Mouse (Mus musculus) megakaryocyte, embryonic 14.5 days (primary cell): ENCODE measurements around the gene Pdzrn3. TPM values are rescaled to one million over a fixed set of nuclear protein-coding genes. Genes with fewer than 3 reads are reported as not detected.

Experiments used
- H3K27me3 ChIP-seq: replicated peaks from 2 replicates; pipeline ENCODE3; 2012; ENCODE audit warnings: inconsistent platforms
- H3K36me3 ChIP-seq: replicated peaks from 2 replicates; pipeline ENCODE3; 2012; ENCODE audit warnings: low read length, inconsistent platforms, mixed read lengths
- H3K4me1 ChIP-seq: 2 replicates; pipeline ENCODE4 v1.6.1; 2012; ENCODE audit warnings: inconsistent platforms
- H3K4me3 ChIP-seq: replicated peaks from 2 replicates; pipeline ENCODE3; 2012; ENCODE audit warnings: moderate library complexity, mild to moderate bottlenecking, inconsistent platforms
- H3K9me3 ChIP-seq: 2 replicates; pipeline ENCODE4 v1.6.1; 2012; ENCODE audit warnings: inconsistent platforms
- FLI1 ChIP-seq: IDR thresholded peaks from 2 replicates; pipeline ENCODE4 v1.6.1; 2012; ENCODE audit warnings: low read length, inconsistent platforms, mixed read lengths
- GATA1 ChIP-seq: IDR thresholded peaks from 3 replicates; pipeline ENCODE4 v1.6.1; 2012; ENCODE audit warnings: mixed read lengths, low read length, inconsistent platforms, borderline replicate concordance
- polyA plus RNA-seq: library from polyadenylated mRNA; stranded (reverse); fragments of >175 nt; gene quantifications from 2 replicates; pipeline ENCODE4 v1.2.3, GENCODE M21; 2012; ENCODE audit warnings: low replicate concordance; ENCODE audit not compliant: insufficient read depth

Pdzrn3 gene
- polyA plus RNA-seq, 1 experiment = not detected

DNA sequence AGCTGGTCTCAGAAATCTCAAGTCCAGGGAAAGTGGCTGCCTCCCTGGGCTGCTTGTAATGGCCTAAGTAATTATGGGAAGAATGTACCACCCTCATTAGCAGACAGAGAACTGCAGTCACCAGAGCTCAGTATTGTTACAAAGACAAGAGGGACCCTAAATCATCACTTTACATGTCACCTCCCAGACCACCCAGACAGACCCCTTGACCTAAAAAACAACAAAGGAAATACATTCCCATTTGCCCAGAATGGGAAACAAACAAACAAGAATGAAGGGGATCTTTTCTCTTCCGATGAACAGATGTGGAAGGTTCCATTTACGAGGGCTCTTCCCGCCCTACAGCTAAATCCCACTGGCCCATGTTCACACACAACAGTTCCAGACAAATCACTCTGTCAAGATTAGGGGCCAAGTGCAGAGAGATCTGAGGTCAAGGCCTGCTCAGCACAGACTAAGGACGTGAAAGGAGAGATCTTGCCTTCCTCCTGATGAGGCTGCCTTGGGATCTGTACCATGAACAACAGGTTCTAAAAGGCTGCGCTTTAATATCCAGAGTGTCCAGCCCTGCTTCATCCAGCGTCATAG, 93.2 kb downstream of the Pdzrn3 start:
- Histone ChIP-seq H3K9me3 (no peaks in the 10 kb centered on the region), H3K4me1 (no peaks in the 10 kb centered on the region), H3K36me3 (no peaks in the 10 kb centered on the region), H3K27me3 (no peaks in the 10 kb centered on the region), H3K4me3 (no peak overlapping the region)
- no peak for TF ChIP-seq GATA1
- no peak for TF ChIP-seq FLI1

GRCm38 (mm10) chr6:101283891-101284290, 93.8 kb downstream of the Pdzrn3 start:
- TF ChIP-seq GATA1 = no peak
- no peak for TF ChIP-seq FLI1
- H3K9me3 ChIP-seq = no peaks in the 10 kb centered on the region
- H3K4me3 ChIP-seq = no peak overlapping the region
- no peaks in the 10 kb centered on the region for H3K27me3 ChIP-seq
- H3K36me3 ChIP-seq = no peaks in the 10 kb centered on the region
- H3K4me1 ChIP-seq = no peaks in the 10 kb centered on the region

DNA sequence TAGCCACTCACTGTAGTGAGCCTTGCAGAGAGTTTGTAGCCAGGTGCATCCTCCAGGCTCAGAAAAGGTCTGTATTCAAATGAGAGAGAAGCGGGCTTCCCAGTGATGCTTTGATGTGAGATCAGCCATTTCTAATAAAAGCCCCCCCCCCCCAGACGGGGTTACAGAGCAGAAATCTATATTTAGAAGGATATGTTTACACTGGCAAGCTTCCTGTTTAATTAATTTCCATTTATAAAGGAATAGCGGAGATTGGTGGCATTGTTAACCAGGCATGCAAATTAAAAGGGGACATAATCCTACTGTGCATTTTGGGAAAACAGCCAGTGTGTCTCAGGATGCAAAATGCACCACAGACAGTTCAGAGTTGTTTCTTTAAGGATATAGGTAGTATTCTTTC, 96.1 kb downstream of the Pdzrn3 start:
- no peak for TF ChIP-seq FLI1
- no peak for TF ChIP-seq GATA1
- no peaks in the 10 kb centered on the region for H3K36me3 ChIP-seq
- no peaks in the 10 kb centered on the region for H3K27me3 ChIP-seq
- H3K9me3 ChIP-seq = 0 out of 2 replicates have a peak, but pooled peaks cover 3% of the 10 kb centered on the region
- H3K4me3 ChIP-seq = no peak overlapping the region
- H3K4me1 ChIP-seq = no peaks in the 10 kb centered on the region

GRCm38 (mm10) chr6:101280811-101281218, 96.9 kb downstream of the Pdzrn3 start:
- Histone ChIP-seq H3K27me3 (no peaks in the 10 kb centered on the region), H3K4me1 (no peaks in the 10 kb centered on the region), H3K9me3 (0 out of 2 replicates have a peak, but pooled peaks cover 3% of the 10 kb centered on the region), H3K36me3 (no peaks in the 10 kb centered on the region), H3K4me3 (no peak overlapping the region)
- TF ChIP-seq FLI1 = no peak
- TF ChIP-seq GATA1 = no peak

DNA sequence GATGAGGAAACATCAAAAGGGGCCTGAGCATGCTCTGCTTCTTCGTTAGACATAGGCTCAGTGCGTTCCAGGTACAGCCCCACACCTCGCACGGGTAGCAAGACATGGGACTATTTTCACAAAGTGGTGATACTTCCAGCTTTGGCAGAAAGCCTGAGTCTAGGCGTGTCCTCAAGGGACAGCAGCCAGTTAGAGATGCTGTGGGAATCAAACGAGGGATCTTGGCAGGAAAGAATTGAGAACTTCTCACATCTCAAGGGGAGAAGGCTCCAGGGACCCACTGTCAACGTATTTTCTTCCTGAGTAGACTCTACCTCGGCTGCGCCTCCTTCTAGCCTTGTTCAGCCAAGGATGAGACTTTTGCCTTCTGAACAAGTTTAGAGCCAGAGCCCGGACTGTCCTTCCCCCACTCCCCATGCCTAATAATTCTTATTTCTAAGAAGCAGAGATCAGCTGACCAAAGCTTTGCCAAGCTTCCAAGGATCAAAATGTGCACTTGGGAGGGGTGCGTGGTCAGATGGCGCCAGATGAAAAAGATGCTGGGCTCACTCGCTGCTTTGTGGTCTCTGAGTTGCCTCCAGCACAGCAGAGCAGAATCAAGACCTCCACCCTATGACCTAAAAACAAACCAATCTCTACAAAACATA, 99.3 kb downstream of the Pdzrn3 start:
- TF ChIP-seq GATA1 (no peak), FLI1 (no peak)
- H3K36me3 ChIP-seq = no peaks in the 10 kb centered on the region
- no peaks in the 10 kb centered on the region for H3K27me3 ChIP-seq
- H3K4me3 ChIP-seq = no peak overlapping the region
- H3K9me3 ChIP-seq = 0 out of 2 replicates have a peak, but pooled peaks cover 3% of the 10 kb centered on the region
- no peaks in the 10 kb centered on the region for H3K4me1 ChIP-seq

- Histone ChIP-seq H3K9me3 (0 out of 2 replicates have a peak, but pooled peaks cover 3% of the 10 kb centered on the region), H3K4me1 (no peaks in the 10 kb centered on the region), H3K27me3 (no peaks in the 10 kb centered on the region), H3K4me3 (no peak overlapping the region), H3K36me3 (no peaks in the 10 kb centered on the region)
- TF ChIP-seq GATA1 = no peak
- TF ChIP-seq FLI1 = no peak
Observed at GRCm38 (mm10) chr6:101276261-101276660, 101.4 kb downstream of the Pdzrn3 start.

DNA sequence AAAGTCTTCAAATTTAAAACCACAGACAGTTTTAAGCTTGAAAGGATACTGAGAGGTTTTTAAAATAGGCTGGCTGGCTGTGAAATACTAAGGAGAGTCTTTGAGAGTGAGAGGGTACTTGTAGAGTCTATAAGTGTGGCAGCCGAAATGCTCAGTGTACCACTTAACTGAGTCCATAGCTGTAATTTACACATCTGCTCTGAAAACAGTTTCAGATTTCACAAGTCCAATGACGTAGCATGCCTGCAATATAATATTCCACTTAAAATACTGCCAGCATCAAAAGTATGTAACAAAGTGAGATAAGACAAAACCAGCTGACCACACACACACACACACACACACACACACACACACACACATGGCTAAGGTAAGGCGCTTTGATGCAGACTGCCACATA, 101.9 kb downstream of the Pdzrn3 start:
- no peaks in the 10 kb centered on the region for H3K27me3 ChIP-seq
- H3K36me3 ChIP-seq = no peaks in the 10 kb centered on the region
- H3K9me3 ChIP-seq = 0 out of 2 replicates have a peak, but pooled peaks cover 3% of the 10 kb centered on the region
- no peak for TF ChIP-seq GATA1
- TF ChIP-seq FLI1 = no peak
- no peaks in the 10 kb centered on the region for H3K4me1 ChIP-seq
- H3K4me3 ChIP-seq = no peak overlapping the region

- Histone ChIP-seq H3K4me1 (no peaks in the 10 kb centered on the region), H3K36me3 (no peaks in the 10 kb centered on the region), H3K4me3 (no peak overlapping the region), H3K9me3 (0 out of 2 replicates have a peak, but pooled peaks cover 3% of the 10 kb centered on the region), H3K27me3 (no peaks in the 10 kb centered on the region)
- no peak for TF ChIP-seq FLI1
- TF ChIP-seq GATA1 = no peak
Observed at GRCm38 (mm10) chr6:101274846-101275245, 102.9 kb downstream of the Pdzrn3 start.

DNA sequence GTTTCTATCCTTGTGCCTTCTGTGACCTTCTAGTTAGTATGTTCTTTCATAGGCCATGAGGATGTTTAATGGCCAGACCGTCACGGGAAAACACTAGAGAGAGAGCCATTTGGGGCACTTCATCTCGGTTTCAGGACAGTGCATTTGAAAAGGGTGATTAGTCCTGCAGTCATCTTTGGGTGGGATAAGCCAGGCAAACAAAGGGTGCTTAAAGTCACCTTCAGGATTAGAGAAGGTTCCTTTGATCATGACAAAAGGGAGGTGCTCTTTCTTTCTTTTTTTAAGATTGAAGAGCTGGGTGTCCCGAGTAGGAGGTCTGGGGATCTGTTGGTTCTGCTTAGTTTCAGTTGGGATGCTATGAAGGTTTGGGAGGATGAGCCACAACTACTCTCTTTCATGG, 105.4 kb downstream of the Pdzrn3 start:
- H3K27me3 ChIP-seq = no peaks in the 10 kb centered on the region
- H3K36me3 ChIP-seq = no peaks in the 10 kb centered on the region
- no peaks in the 10 kb centered on the region for H3K9me3 ChIP-seq
- TF ChIP-seq GATA1 (no peak), FLI1 (no peak)
- H3K4me1 ChIP-seq = no peaks in the 10 kb centered on the region
- no peak overlapping the region for H3K4me3 ChIP-seq

GRCm38 (mm10) chr6:101271378-101272135, 106.1 kb downstream of the Pdzrn3 start:
- H3K27me3 ChIP-seq = no peaks in the 10 kb centered on the region
- TF ChIP-seq GATA1 = no peak
- no peak for TF ChIP-seq FLI1
- H3K4me1 ChIP-seq = no peaks in the 10 kb centered on the region
- H3K4me3 ChIP-seq = no peak overlapping the region
- H3K36me3 ChIP-seq = no peaks in the 10 kb centered on the region
- H3K9me3 ChIP-seq = no peaks in the 10 kb centered on the region
